Mouse (Mus musculus): ENCODE measurements around the gene Nr6a1. TPM values are rescaled to one million over a fixed set of nuclear protein-coding genes. Genes with fewer than 3 reads are reported as not detected.

Gene Nr6a1
- polyA plus RNA-seq, 1 experiment from 2014 or later, result 0.51 TPM

GRCm38 (mm10) chr2:38784396-38784795 lies 143.1 kb downstream of the Nr6a1 start:
- WGBS, result 22% methylated on average over 11 of the region's 11 CpGs
- H3K27ac ChIP-seq, result no peak overlapping the region
- H3K4me1 ChIP-seq (replicated peaks; ENCODE audit: insufficient read depth, low read length), result peaks cover 4% of the 10 kb centered on the region; the same call in 1 of the 2 replicates
- DNase-seq (ENCODE audit: low spot score), result peak; percentile 10
- no peak overlapping the region for H3K4me3 ChIP-seq (replicated peaks; ENCODE audit: low read depth, low read length)
- H3K9me3 ChIP-seq (replicated peaks; ENCODE audit: low read length), result no peaks in the 10 kb centered on the region
- H3K9ac ChIP-seq (ENCODE audit: low read depth, low read length), result no peak overlapping the region
- no peak for TF ChIP-seq CTCF (IDR thresholded peaks at IDR 0.05; ENCODE audit: low read depth)
- no peaks in the 10 kb centered on the region for H3K27me3 ChIP-seq (ENCODE audit: insufficient read depth, low read length)
- ATAC-seq (replicated peaks; ENCODE audit: low FRiP score, low read depth), result no peak
- no peak overlapping the region for H3K4me2 ChIP-seq (ENCODE audit: low read length)
- H3K36me3 ChIP-seq (ENCODE audit: insufficient read depth, low read length), result no peaks in the 10 kb centered on the region

- Histone ChIP-seq H3K36me3 (ENCODE audit: insufficient read depth, low read length) (no peaks in the 10 kb centered on the region), H3K27me3 (ENCODE audit: insufficient read depth, low read length) (no peaks in the 10 kb centered on the region), H3K4me2 (ENCODE audit: low read length) (no peak overlapping the region), H3K9me3 (replicated peaks; ENCODE audit: low read length) (no peaks in the 10 kb centered on the region), H3K4me3 (replicated peaks; ENCODE audit: low read depth, low read length) (no peak overlapping the region), H3K9ac (ENCODE audit: low read depth, low read length) (no peak overlapping the region), H3K4me1 (replicated peaks; ENCODE audit: insufficient read depth, low read length) (peaks cover 4% of the 10 kb centered on the region; the same call in 1 of the 2 replicates), H3K27ac (no peak overlapping the region)
- ATAC-seq (replicated peaks; ENCODE audit: low FRiP score, low read depth), result no peak
- 83% methylated on average over 5 of the region's 5 CpGs for WGBS
- DNase-seq (ENCODE audit: low spot score), result no peak
- TF ChIP-seq CTCF (IDR thresholded peaks at IDR 0.05; ENCODE audit: low read depth), result no peak
Observed at GRCm38 (mm10) chr2:38783364-38783763, 144.1 kb downstream of the Nr6a1 start.

GRCm38 (mm10) chr2:38782731-38783130 lies 144.8 kb downstream of the Nr6a1 start:
- Histone ChIP-seq H3K4me2 (ENCODE audit: low read length) (no peak overlapping the region), H3K9ac (ENCODE audit: low read depth, low read length) (no peak overlapping the region), H3K27me3 (ENCODE audit: insufficient read depth, low read length) (no peaks in the 10 kb centered on the region), H3K9me3 (replicated peaks; ENCODE audit: low read length) (no peaks in the 10 kb centered on the region), H3K27ac (no peak overlapping the region), H3K4me1 (replicated peaks; ENCODE audit: insufficient read depth, low read length) (peaks cover 4% of the 10 kb centered on the region; the same call in 1 of the 2 replicates), H3K4me3 (replicated peaks; ENCODE audit: low read depth, low read length) (no peak overlapping the region), H3K36me3 (ENCODE audit: insufficient read depth, low read length) (no peaks in the 10 kb centered on the region)
- DNase-seq (ENCODE audit: low spot score) (no peak), ATAC-seq (replicated peaks; ENCODE audit: low FRiP score, low read depth) (no peak)
- no peak for TF ChIP-seq CTCF (IDR thresholded peaks at IDR 0.05; ENCODE audit: low read depth)
- WGBS, result 13% methylated on average over 1 of the region's 1 CpGs

- Histone ChIP-seq H3K4me3 (replicated peaks; ENCODE audit: low read depth, low read length) (no peak overlapping the region), H3K9ac (ENCODE audit: low read depth, low read length) (no peak overlapping the region), H3K4me2 (ENCODE audit: low read length) (no peak overlapping the region), H3K27me3 (ENCODE audit: insufficient read depth, low read length) (no peaks in the 10 kb centered on the region), H3K36me3 (ENCODE audit: insufficient read depth, low read length) (no peaks in the 10 kb centered on the region), H3K9me3 (replicated peaks; ENCODE audit: low read length) (no peaks in the 10 kb centered on the region), H3K27ac (no peak overlapping the region), H3K4me1 (replicated peaks; ENCODE audit: insufficient read depth, low read length) (peaks cover 4% of the 10 kb centered on the region; the same call in 1 of the 2 replicates)
- TF ChIP-seq CTCF (IDR thresholded peaks at IDR 0.05; ENCODE audit: low read depth), result no peak
- ATAC-seq (replicated peaks; ENCODE audit: low FRiP score, low read depth) (no peak), DNase-seq (ENCODE audit: low spot score) (peak; percentile 47)
- WGBS, result 24% methylated on average over 6 of the region's 6 CpGs
Observed at GRCm38 (mm10) chr2:38781945-38782720, 145.4 kb downstream of the Nr6a1 start.

GRCm38 (mm10) chr2:38779939-38780338 lies 147.5 kb downstream of the Nr6a1 start:
- Histone ChIP-seq H3K27me3 (ENCODE audit: insufficient read depth, low read length) (no peaks in the 10 kb centered on the region), H3K36me3 (ENCODE audit: insufficient read depth, low read length) (no peaks in the 10 kb centered on the region), H3K27ac (no peak overlapping the region), H3K9ac (ENCODE audit: low read depth, low read length) (no peak overlapping the region), H3K4me3 (replicated peaks; ENCODE audit: low read depth, low read length) (no peak overlapping the region), H3K4me1 (replicated peaks; ENCODE audit: insufficient read depth, low read length) (no peaks in the 10 kb centered on the region), H3K9me3 (replicated peaks; ENCODE audit: low read length) (no peaks in the 10 kb centered on the region), H3K4me2 (ENCODE audit: low read length) (no peak overlapping the region)
- no peak for ATAC-seq (replicated peaks; ENCODE audit: low FRiP score, low read depth)
- TF ChIP-seq CTCF (IDR thresholded peaks at IDR 0.05; ENCODE audit: low read depth), result no peak
- no peak for DNase-seq (ENCODE audit: low spot score)
- WGBS, result 79% methylated on average over 2 of the region's 2 CpGs

GRCm38 (mm10) chr2:38777326-38777725 lies 150.2 kb downstream of the Nr6a1 start:
- Histone ChIP-seq H3K4me3 (replicated peaks; ENCODE audit: low read depth, low read length) (no peak overlapping the region), H3K4me1 (replicated peaks; ENCODE audit: insufficient read depth, low read length) (no peaks in the 10 kb centered on the region), H3K4me2 (ENCODE audit: low read length) (no peak overlapping the region), H3K27me3 (ENCODE audit: insufficient read depth, low read length) (no peaks in the 10 kb centered on the region), H3K36me3 (ENCODE audit: insufficient read depth, low read length) (no peaks in the 10 kb centered on the region), H3K9me3 (replicated peaks; ENCODE audit: low read length) (no peaks in the 10 kb centered on the region), H3K27ac (no peak overlapping the region), H3K9ac (ENCODE audit: low read depth, low read length) (no peak overlapping the region)
- WGBS, result 78% methylated on average over 2 of the region's 2 CpGs
- TF ChIP-seq CTCF (IDR thresholded peaks at IDR 0.05; ENCODE audit: low read depth), result no peak
- ATAC-seq (replicated peaks; ENCODE audit: low FRiP score, low read depth) (no peak), DNase-seq (ENCODE audit: low spot score) (no peak)

All from kidney, postnatal 0 days (tissue).